Comparison of ENCODE assay signal across 22 mouse cellular contexts in genomic region chr3:67471408-67472127, GRCm38 (mm10). TPM values are rescaled to one million over a fixed set of nuclear protein-coding genes. Genes with fewer than 3 reads are reported as not detected.
A peak's percentile ranks its signal among the peaks of the same experiment; 100 is the strongest.
DNase-seq lines count a peak whose midpoint lies in the region; ATAC-seq and TF ChIP-seq lines count a peak whose summit lies in the region.
"Had no signal": no experiment of that assay in that cellular context is flagged by ENCODE, and none has a peak within 500 bp of the region (broad histone marks: within the 10 kb centered on the region; RNA-seq: fewer than 3 reads in every experiment).

No protein-coding gene starts in this region.

- TF ChIP-seq CTCF in liver, adult 2 months (IDR thresholded peaks at IDR 0.05; ENCODE audit: low read depth, low read length), result no peak

- H3K4me2 ChIP-seq in intestine, embryonic 15.5 days (replicated peaks), result no peak overlapping the region
- no peak overlapping the region for H3K4me2 ChIP-seq in intestine, embryonic 16.5 days (ENCODE audit: low read depth, low read length)
- H3K4me2 ChIP-seq in hindbrain, embryonic 16.5 days (ENCODE audit: low read length), result no peak overlapping the region
- H3K4me2 ChIP-seq: heart, embryonic 11.5 days; midbrain, embryonic 11.5 days; neural tube, embryonic 13.5 days had no signal

- no peaks in the 10 kb centered on the region for H3K4me1 ChIP-seq in intestine, embryonic 15.5 days (replicated peaks)
- H3K4me1 ChIP-seq in intestine, embryonic 16.5 days (ENCODE audit: control insufficient read depth, insufficient read depth, low read length), result no peaks in the 10 kb centered on the region
- H3K4me1 ChIP-seq in liver, adult 2 months (ENCODE audit: control insufficient read depth, insufficient read depth, low read length), result no peaks in the 10 kb centered on the region
- H3K4me1 ChIP-seq in hindbrain, embryonic 16.5 days (ENCODE audit: control insufficient read depth, insufficient read depth, low read depth, low read length), result no peaks in the 10 kb centered on the region
- H3K4me1 ChIP-seq: neural tube, embryonic 13.5 days had no signal

- H3K9ac ChIP-seq in intestine, embryonic 15.5 days, result no peak overlapping the region
- H3K9ac ChIP-seq in intestine, embryonic 16.5 days (ENCODE audit: low read depth, low read length), result no peak overlapping the region
- H3K9ac ChIP-seq in liver, adult 2 months (ENCODE audit: low read depth, low read length), result no peak overlapping the region
- no peak overlapping the region for H3K9ac ChIP-seq in hindbrain, embryonic 16.5 days (ENCODE audit: low read depth, low read length)
- H3K9ac ChIP-seq: neural tube, embryonic 13.5 days had no signal

- H3K9me3 ChIP-seq in intestine, embryonic 15.5 days, result no peaks in the 10 kb centered on the region
- no peaks in the 10 kb centered on the region for H3K9me3 ChIP-seq in intestine, embryonic 16.5 days (ENCODE audit: control insufficient read depth, low read length)
- no peaks in the 10 kb centered on the region for H3K9me3 ChIP-seq in hindbrain, embryonic 16.5 days (ENCODE audit: control insufficient read depth, low read length)
- H3K9me3 ChIP-seq: neural tube, embryonic 13.5 days had no signal

- WGBS in intestine, embryonic 15.5 days, result 79% methylated on average over 4 of the region's 4 CpGs
- 89% methylated on average over 4 of the region's 4 CpGs for WGBS in intestine, embryonic 16.5 days
- WGBS in liver, adult 2 months, result 75% methylated on average over 4 of the region's 4 CpGs
- WGBS in hindbrain, embryonic 16.5 days, result 94% methylated on average over 4 of the region's 4 CpGs

- TF ChIP-seq POLR2A in liver, adult 2 months (IDR thresholded peaks at IDR 0.05; ENCODE audit: extremely low read depth, insufficient read depth, low read length), result no peak

- peak; percentile 18 for DNase-seq in liver, adult 2 months (ENCODE audit: extremely low read depth, low read depth, low spot score)
- DNase-seq in spleen, adult 18-20 months, result no peak
- no peak for DNase-seq in spleen, postnatal 14 days (ENCODE audit: low spot score in 2 of 2)
- DNase-seq in right cerebral cortex, adult 18-20 months, result no peak
- DNase-seq: cerebellum, postnatal 10 days; heart, postnatal 36 days; kidney, adult 9 months; kidney, postnatal 36 days; lung, postnatal 14 days; right cerebral cortex, postnatal 25 days; thymus, adult 2 months had no signal

- 0 out of 2 replicates have a peak, but pooled peaks cover 8% of the 10 kb centered on the region for H3K36me3 ChIP-seq in intestine, embryonic 15.5 days
- H3K36me3 ChIP-seq in intestine, embryonic 16.5 days (ENCODE audit: control insufficient read depth, insufficient read depth, low read length), result peaks cover 4% of the 10 kb centered on the region; the same call in 1 of the 2 replicates
- H3K36me3 ChIP-seq in liver, adult 2 months (ENCODE audit: control insufficient read depth, insufficient read depth, low read length), result peaks cover 39% of the 10 kb centered on the region
- peaks cover 23% of the 10 kb centered on the region for H3K36me3 ChIP-seq in hindbrain, embryonic 16.5 days (ENCODE audit: control insufficient read depth, insufficient read depth, low read length)

- ATAC-seq in intestine, embryonic 15.5 days, result 0 out of 2 replicates have a peak, but pooled peaks have one; percentile 23
- ATAC-seq in intestine, embryonic 16.5 days, result no peak
- ATAC-seq in megakaryocyte, adult 5-6 weeks (ENCODE audit: poor library complexity, severe bottlenecking), result peak; percentile 73
- no peak for ATAC-seq in hindbrain, embryonic 16.5 days
- ATAC-seq: activated CD4-positive, CD25-positive, alpha-beta regulatory T cell, adult 4 months; forebrain, embryonic 14.5 days; Patski had no signal

- no peaks in the 10 kb centered on the region for H3K79me2 ChIP-seq in liver, adult 2 months (ENCODE audit: control insufficient read depth, insufficient read depth, low read length)

- no peak overlapping the region for H3K4me3 ChIP-seq in intestine, embryonic 15.5 days (replicated peaks)
- no peak overlapping the region for H3K4me3 ChIP-seq in intestine, embryonic 16.5 days (ENCODE audit: low read length)
- no peak overlapping the region for H3K4me3 ChIP-seq in liver, adult 2 months (ENCODE audit: insufficient read depth, low read depth, low read length)
- no peak overlapping the region for H3K4me3 ChIP-seq in hindbrain, embryonic 16.5 days (ENCODE audit: low read length)
- H3K4me3 ChIP-seq: neural tube, embryonic 13.5 days had no signal

- H3K27ac ChIP-seq in intestine, embryonic 15.5 days, result no peak overlapping the region
- no peak overlapping the region for H3K27ac ChIP-seq in intestine, embryonic 16.5 days (ENCODE audit: low read length)
- no peak overlapping the region for H3K27ac ChIP-seq in liver, adult 2 months (replicated peaks; ENCODE audit: insufficient read depth, low read depth, low read length)
- no peak overlapping the region for H3K27ac ChIP-seq in hindbrain, embryonic 16.5 days (ENCODE audit: low read depth, low read length)
- H3K27ac ChIP-seq: neural tube, embryonic 13.5 days had no signal

- no peaks in the 10 kb centered on the region for H3K27me3 ChIP-seq in intestine, embryonic 15.5 days (replicated peaks)
- H3K27me3 ChIP-seq in intestine, embryonic 16.5 days (replicated peaks; ENCODE audit: control insufficient read depth, insufficient read depth, low read length), result no peaks in the 10 kb centered on the region
- no peaks in the 10 kb centered on the region for H3K27me3 ChIP-seq in liver, adult 2 months (ENCODE audit: control insufficient read depth, insufficient read depth, low read length)
- H3K27me3 ChIP-seq in hindbrain, embryonic 16.5 days (replicated peaks; ENCODE audit: control insufficient read depth, insufficient read depth, low read length), result no peaks in the 10 kb centered on the region
- H3K27me3 ChIP-seq: neural tube, embryonic 13.5 days; Patski had no signal

RNA-seq across cellular contexts. Expression of gene Lxn, which starts 7.8 kb away (rescaled TPM):
- 86.8 and 92.4 TPM in 2 replicates for polyA plus RNA-seq in intestine, embryonic 15.5 days (2015; fragmentation: Nextera tagmentation; extraction: Ambion mirVana)
- polyA plus RNA-seq in intestine, embryonic 16.5 days (2015; fragmentation: Nextera tagmentation; extraction: Ambion mirVana), result 97.1 and 102 TPM in 2 replicates
- total RNA-seq in liver, adult 2 months (2014; rRNA removed), result 0.09 and 0.74 TPM in 2 replicates
- polyA plus RNA-seq in liver, adult 2 months (2012; rRNA removed), result 2.8 TPM in 2 replicates
- 43.4 and 52.6 TPM in 2 replicates for total RNA-seq in megakaryocyte, adult 5-6 weeks (2015)
- 13.5 and 20.9 TPM in 2 replicates for total RNA-seq in megakaryocyte, adult 5-6 weeks (2017)
- 189 and 198 TPM in 2 replicates for polyA plus RNA-seq in hindbrain, embryonic 16.5 days (2015; fragmentation: Nextera tagmentation; extraction: Ambion mirVana)

RNA-seq across cellular contexts. Expression of gene Gfm1, which starts 41.7 kb away (rescaled TPM):
- polyA plus RNA-seq in intestine, embryonic 15.5 days (2015; fragmentation: Nextera tagmentation; extraction: Ambion mirVana), result 54.6 and 59.7 TPM in 2 replicates
- 57.4 and 62.0 TPM in 2 replicates for polyA plus RNA-seq in intestine, embryonic 16.5 days (2015; fragmentation: Nextera tagmentation; extraction: Ambion mirVana)
- total RNA-seq in liver, adult 2 months (2014; rRNA removed), result 44.2 and 60.9 TPM in 2 replicates
- 32.6 and 34.0 TPM in 2 replicates for polyA plus RNA-seq in liver, adult 2 months (2012; rRNA removed)
- 22.2 and 23.1 TPM in 2 replicates for total RNA-seq in megakaryocyte, adult 5-6 weeks (2015)
- 28.4 and 34.5 TPM in 2 replicates for total RNA-seq in megakaryocyte, adult 5-6 weeks (2017)
- polyA plus RNA-seq in hindbrain, embryonic 16.5 days (2015; fragmentation: Nextera tagmentation; extraction: Ambion mirVana), result 34.0 and 35.0 TPM in 2 replicates

RNA-seq across cellular contexts. Expression of gene Rarres1, which starts 43.8 kb away (rescaled TPM):
- polyA plus RNA-seq in intestine, embryonic 15.5 days (2015; fragmentation: Nextera tagmentation; extraction: Ambion mirVana), result 0.67 and 0.95 TPM in 2 replicates
- 1.3 and 1.4 TPM in 2 replicates for polyA plus RNA-seq in intestine, embryonic 16.5 days (2015; fragmentation: Nextera tagmentation; extraction: Ambion mirVana)
- 22.8 and 62.7 TPM in 2 replicates for total RNA-seq in liver, adult 2 months (2014; rRNA removed)
- polyA plus RNA-seq in liver, adult 2 months (2012; rRNA removed), result 31.1 and 47.9 TPM in 2 replicates
- total RNA-seq in megakaryocyte, adult 5-6 weeks (2015), result not detected in 2 replicates
- not detected in 2 replicates for total RNA-seq in megakaryocyte, adult 5-6 weeks (2017)
- polyA plus RNA-seq in hindbrain, embryonic 16.5 days (2015; fragmentation: Nextera tagmentation; extraction: Ambion mirVana), result 2.4 and 2.7 TPM in 2 replicates
- total RNA-seq: monocyte, adult 5-6 weeks had no signal
- polyA plus RNA-seq: Patski had no signal

Comparison
In these comparisons a context has a peak if more than half of its experiments do, and no peak if none do; other contexts are left out.
1. ATAC-seq: peak in intestine, embryonic 15.5 days (single experiment) and megakaryocyte, adult 5-6 weeks (single experiment); none in intestine, embryonic 16.5 days (single experiment) and hindbrain, embryonic 16.5 days (single experiment).
2. RNA of gene Lxn, which starts 7.8 kb away (polyA plus RNA-seq): 189 to 198 TPM in hindbrain, embryonic 16.5 days, 97.1 to 102 TPM in intestine, embryonic 16.5 days and 86.8 to 92.4 TPM in intestine, embryonic 15.5 days; 2.8 TPM in liver, adult 2 months; every median in the first group is over 10 times any median in the second.